Mouse (Mus musculus) cerebellum, adult 2 months (tissue): Measurements from ENCODE around the gene Dock2.

ENCODE experiments used
- CTCF ChIP-seq: fragments of 200-500 bp; IDR thresholded peaks from 2 replicates; pipeline ENCODE4 v1.5.1; 2011; ENCODE audit warnings: low read depth, mild to moderate bottlenecking, control low read depth, low read length, moderate library complexity, borderline replicate concordance; ENCODE audit not compliant: insufficient read depth
- POLR2A ChIP-seq: fragments of 200-500 bp; IDR thresholded peaks from 2 replicates; pipeline ENCODE4 v1.6.1; 2011; ENCODE audit warnings: low read length, control low read depth, borderline replicate concordance; ENCODE audit not compliant: insufficient read depth

DNA sequence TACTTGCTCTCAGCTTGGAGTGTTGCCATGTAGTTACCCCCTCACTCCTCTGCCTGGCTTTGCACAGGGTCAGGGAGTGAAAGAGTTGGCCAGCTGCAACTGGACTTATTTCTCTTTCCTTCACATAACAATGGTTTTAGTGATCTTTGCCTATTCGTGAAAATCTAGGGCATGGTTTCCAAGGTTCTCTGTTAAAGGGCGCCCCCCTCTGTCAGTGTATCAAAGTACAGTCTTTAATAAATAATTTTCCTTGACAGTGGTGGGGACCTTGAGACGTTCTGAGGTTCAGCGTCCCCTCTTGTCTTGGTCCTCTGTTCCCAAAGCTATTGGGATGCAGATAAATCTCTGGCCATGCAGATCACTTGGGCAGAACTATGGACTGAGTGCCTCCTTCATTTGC is 12.4 kb upstream of the Dock2 start:
- TF ChIP-seq CTCF (no peak), POLR2A (no peak)
